Mouse (Mus musculus): ENCODE results near the gene Mmp9. TPM values are rescaled to one million over a fixed set of nuclear protein-coding genes. Genes with fewer than 3 reads are reported as not detected.

The Mmp9 gene
- polyA plus RNA-seq (2015; fragmentation: Nextera tagmentation; extraction: Ambion mirVana) = 5.9 and 10.2 TPM in 2 replicates

DNA sequence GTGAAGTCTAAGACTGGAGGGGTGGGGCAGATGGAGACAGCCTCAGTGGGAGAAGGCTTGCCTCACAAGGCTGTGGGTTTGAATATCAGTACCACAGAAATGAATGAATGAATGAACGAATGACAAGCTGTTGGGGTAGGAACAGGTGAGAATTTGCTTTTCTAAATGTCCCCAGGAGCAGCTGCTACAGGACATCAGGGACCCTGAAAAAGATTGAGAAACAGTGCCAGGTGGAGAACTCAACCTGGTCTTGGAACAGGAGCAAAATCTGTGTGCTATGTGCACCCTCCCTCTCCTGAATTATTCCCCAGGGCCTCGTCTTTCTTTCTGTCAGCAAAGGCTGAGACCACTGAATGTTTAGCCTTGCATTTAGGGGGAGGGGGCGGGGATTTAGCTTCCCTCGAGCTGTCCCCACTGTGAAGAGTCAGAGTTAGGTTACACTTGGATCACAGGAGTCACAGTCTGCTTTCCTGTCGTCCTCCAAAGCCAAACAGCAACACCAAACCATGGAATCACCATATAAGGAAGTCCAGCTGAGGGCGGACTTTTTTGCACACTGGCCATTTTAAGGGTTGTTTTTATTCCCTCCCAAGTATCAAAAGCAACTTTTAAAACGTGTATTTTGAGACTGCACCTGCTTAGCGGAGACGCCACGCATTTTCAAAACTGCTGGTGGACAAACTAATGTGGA is at the start of gene Mmp9:
Gene Mmp9 (plus strand): TSS at position 641 of the 691 bp plus-strand sequence.
- WGBS (ENCODE audit: insufficient replicate concordance) = 20% methylated on average over 10 of the region's 10 CpGs
- Histone ChIP-seq H3K36me3 (replicated peaks) (no peaks in the 10 kb centered on the region), H3K9ac (no peak within 1 kb of the TSS), H3K4me3 (replicated peaks) (no peak within 1 kb of the TSS), H3K4me2 (no peak within 1 kb of the TSS; the same call in 1 of the 2 replicates), H3K4me1 (replicated peaks) (peaks cover 16% of the 10 kb centered on the region), H3K9me3 (replicated peaks) (no peaks in the 10 kb centered on the region), H3K27ac (replicated peaks) (no peak within 1 kb of the TSS), H3K27me3 (peaks cover 86% of the 10 kb centered on the region)
- ATAC-seq (ENCODE audit: insufficient read depth) = no peak

DNA sequence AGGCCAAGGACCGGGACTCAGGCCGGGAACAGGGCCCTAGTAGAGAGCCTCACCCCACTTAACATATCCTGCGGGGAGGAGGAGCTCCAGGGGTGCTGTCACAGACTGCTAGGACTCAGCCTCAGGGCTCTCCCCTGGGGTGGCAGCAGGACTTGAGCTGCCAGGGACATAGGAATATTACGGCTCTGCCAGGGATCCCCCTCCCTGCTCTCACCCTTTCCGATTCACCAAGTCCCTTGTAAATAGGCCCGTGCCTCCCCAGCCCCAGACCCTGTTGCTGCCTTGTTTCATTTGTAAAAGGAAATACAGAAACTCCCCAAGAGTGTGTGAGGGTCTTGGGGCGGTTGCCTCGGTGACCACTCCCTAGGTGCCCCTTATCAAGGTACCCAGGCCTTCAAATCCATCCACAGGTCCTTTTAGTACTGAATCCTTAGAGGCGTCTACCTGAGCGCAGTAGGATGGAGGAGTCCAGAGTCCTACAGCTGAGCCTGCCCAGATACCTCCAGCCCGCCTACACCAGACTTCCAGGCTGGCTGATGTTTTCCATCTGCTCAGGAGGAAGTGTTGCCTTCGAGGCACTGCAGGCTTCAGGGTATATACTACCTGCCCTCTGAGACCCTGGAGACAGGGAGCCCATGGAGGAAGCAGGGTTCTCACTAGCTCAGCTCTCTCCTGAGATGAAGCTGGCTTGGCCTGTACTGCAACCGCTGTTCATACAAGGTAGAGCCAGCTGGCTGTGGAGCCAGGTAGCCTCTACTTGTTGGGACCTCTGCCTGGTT is 49.3 kb upstream of the Mmp9 start:
- H3K4me1 ChIP-seq (replicated peaks) = no peaks in the 10 kb centered on the region
- no peak overlapping the region for H3K4me2 ChIP-seq
- no peak overlapping the region for H3K27ac ChIP-seq (replicated peaks)
- no peak overlapping the region for H3K9ac ChIP-seq
- H3K36me3 ChIP-seq (replicated peaks) = peaks cover 100% of the 10 kb centered on the region
- H3K27me3 ChIP-seq = no peaks in the 10 kb centered on the region
- H3K4me3 ChIP-seq (replicated peaks) = no peak overlapping the region
- ATAC-seq (ENCODE audit: insufficient read depth) = no peak
- no peaks in the 10 kb centered on the region; the same call in 1 of the 2 replicates for H3K9me3 ChIP-seq (replicated peaks)
- WGBS (ENCODE audit: insufficient replicate concordance) = 80% methylated on average over 13 of the region's 13 CpGs

DNA sequence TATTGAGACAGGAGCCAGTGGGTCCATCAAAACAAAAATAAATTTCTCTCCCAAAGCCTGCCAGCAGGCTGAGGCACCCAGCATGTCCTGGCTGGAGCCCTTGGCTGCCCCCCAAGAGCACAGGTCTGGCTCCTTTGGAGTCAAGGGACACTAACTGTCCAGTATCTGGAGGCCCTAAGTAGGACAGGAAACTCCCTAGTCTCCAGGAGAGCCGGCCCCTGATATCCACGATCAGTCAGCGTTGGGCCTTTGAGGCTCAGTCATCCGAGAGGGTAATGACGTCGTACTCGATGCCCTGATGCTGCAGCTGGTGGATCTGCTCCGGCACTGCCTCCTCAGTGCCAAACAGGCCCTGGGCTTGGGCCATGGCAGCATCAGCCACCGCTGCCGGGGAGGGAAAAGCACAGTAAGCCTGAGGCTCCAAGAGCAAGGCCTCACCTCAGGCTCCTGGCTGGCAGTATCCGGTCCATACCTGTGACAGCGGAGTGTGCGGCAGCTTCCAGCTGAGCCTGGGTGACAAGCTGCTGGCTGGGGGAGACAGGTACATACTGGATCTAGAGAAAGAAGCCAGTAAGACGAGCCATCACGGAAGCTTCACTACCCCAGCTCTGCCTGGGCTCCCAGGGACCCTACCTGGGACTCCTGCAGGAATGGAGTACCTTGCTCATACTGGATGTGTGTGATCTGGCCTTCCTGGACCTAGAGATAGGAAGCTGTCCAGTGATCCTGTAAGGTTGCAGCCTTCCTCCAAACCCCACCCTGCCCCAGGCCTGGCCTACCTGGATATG is 48.5 kb upstream of the Mmp9 start:
- no peak overlapping the region for H3K27ac ChIP-seq (replicated peaks)
- H3K4me3 ChIP-seq (replicated peaks) = no peak overlapping the region
- H3K9me3 ChIP-seq (replicated peaks) = no peaks in the 10 kb centered on the region; the same call in 1 of the 2 replicates
- no peaks in the 10 kb centered on the region for H3K4me1 ChIP-seq (replicated peaks)
- H3K4me2 ChIP-seq = no peak overlapping the region
- no peak for ATAC-seq (ENCODE audit: insufficient read depth)
- peaks cover 99% of the 10 kb centered on the region for H3K36me3 ChIP-seq (replicated peaks)
- no peak overlapping the region for H3K9ac ChIP-seq
- no peaks in the 10 kb centered on the region for H3K27me3 ChIP-seq
- WGBS (ENCODE audit: insufficient replicate concordance) = 90% methylated on average over 15 of the region's 15 CpGs

DNA sequence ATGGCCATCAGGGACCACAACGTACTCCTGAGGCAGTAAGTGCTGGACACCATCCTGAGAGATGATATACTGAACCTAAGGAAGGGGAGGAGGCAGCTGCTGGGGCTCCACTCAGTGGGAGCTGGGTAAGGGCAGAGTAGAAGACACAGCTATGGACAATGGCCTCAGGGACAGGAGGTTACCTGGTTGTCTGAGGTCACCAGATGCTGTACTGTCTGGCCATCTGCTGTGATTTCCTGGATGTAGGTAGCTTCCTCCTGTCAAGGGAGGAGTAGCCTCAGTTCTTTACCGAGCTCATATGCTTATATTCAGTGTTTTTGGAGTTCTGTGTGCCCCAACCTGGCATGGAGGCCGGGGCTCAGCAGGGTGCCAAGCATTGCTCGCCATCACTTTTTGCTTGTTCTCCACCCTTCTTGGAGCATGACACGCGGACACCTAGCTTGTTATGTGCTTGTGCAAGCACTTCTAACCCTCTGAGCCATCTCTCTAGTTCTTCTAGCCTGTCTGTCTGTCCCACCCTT is 47.8 kb upstream of the Mmp9 start:
- no peak overlapping the region for H3K9ac ChIP-seq
- H3K4me2 ChIP-seq = no peak overlapping the region
- no peaks in the 10 kb centered on the region for H3K4me1 ChIP-seq (replicated peaks)
- H3K36me3 ChIP-seq (replicated peaks) = peaks cover 99% of the 10 kb centered on the region
- WGBS (ENCODE audit: insufficient replicate concordance) = 91% methylated on average over 6 of the region's 6 CpGs
- H3K4me3 ChIP-seq (replicated peaks) = no peak overlapping the region
- no peaks in the 10 kb centered on the region; the same call in 1 of the 2 replicates for H3K9me3 ChIP-seq (replicated peaks)
- no peak overlapping the region for H3K27ac ChIP-seq (replicated peaks)
- H3K27me3 ChIP-seq = no peaks in the 10 kb centered on the region
- no peak for ATAC-seq (ENCODE audit: insufficient read depth)

DNA sequence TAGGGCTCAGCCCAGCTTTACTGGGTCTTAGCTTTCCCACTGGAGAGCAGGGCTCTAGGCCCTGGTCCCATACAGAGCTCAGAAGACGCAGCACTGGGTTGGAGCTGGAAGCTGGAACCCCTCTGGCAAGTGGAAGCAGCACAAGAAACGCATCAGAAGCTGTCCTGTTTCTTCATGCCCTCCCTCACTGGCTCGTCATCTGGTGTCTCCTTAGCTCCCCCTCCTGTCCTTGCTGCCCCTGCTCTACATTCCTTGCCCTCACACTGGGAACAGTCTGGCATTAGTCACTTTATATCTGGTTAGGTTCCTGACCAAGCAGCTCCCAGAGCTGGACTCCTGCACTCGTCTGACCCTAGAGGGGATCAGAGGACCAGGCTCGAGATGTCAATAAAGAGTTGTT is 46.5 kb upstream of the Mmp9 start:
- Histone ChIP-seq H3K4me1 (replicated peaks) (no peaks in the 10 kb centered on the region), H3K9ac (no peak overlapping the region), H3K4me2 (no peak overlapping the region), H3K9me3 (replicated peaks) (no peaks in the 10 kb centered on the region; the same call in 1 of the 2 replicates), H3K36me3 (replicated peaks) (peaks cover 99% of the 10 kb centered on the region), H3K27me3 (no peaks in the 10 kb centered on the region), H3K4me3 (replicated peaks) (no peak overlapping the region), H3K27ac (replicated peaks) (no peak overlapping the region)
- 69% methylated on average over 5 of the region's 5 CpGs for WGBS (ENCODE audit: insufficient replicate concordance)
- ATAC-seq (ENCODE audit: insufficient read depth) = no peak

DNA sequence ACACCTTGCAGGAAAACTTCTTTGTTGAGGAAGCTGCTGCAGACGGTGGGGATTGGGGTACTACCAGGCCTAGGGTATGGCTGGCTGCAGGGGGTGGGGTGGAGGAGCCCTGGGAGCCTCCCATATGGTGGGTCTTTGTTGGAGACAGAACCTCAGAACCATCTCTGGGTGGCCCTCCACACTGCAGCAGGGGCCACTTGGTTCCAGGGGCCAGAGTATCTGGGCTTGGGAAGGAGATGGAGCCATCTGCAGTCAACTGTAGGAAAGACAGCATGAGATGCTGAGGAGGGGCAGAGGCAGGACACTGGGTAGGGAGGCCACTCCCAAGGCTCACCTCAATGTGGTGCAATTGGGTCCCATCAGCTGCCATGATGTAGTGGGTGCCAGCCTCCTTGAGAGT is 45.9 kb upstream of the Mmp9 start:
- H3K27ac ChIP-seq (replicated peaks) = no peak overlapping the region
- H3K36me3 ChIP-seq (replicated peaks) = peaks cover 99% of the 10 kb centered on the region
- H3K9ac ChIP-seq = no peak overlapping the region
- no peaks in the 10 kb centered on the region for H3K4me1 ChIP-seq (replicated peaks)
- no peaks in the 10 kb centered on the region; the same call in 1 of the 2 replicates for H3K9me3 ChIP-seq (replicated peaks)
- no peak for ATAC-seq (ENCODE audit: insufficient read depth)
- no peaks in the 10 kb centered on the region for H3K27me3 ChIP-seq
- H3K4me3 ChIP-seq (replicated peaks) = no peak overlapping the region
- no peak overlapping the region for H3K4me2 ChIP-seq
- 84% methylated on average over 1 of the region's 1 CpGs for WGBS (ENCODE audit: insufficient replicate concordance)

DNA sequence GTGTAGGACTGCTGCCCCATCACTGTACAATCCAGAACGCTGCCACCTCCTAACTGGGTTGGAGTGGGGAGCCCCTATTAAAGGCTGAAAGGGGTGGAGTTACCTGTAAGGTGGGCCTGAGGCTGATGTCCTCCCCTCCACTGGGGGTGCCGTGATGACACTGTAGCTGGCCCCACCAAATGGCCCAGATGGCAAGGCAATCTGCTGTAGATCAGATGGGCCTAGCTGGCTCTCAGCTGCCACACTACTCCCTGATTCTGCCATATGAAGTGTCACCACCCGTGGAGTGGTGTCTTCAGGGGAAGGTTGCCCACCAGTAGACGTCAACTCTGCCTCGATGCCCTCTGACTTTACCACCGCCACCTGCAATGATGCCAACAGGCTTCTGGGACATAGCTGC is 44.7 kb upstream of the Mmp9 start:
- Histone ChIP-seq H3K27ac (replicated peaks) (no peak overlapping the region), H3K27me3 (no peaks in the 10 kb centered on the region), H3K9me3 (replicated peaks) (no peaks in the 10 kb centered on the region; the same call in 1 of the 2 replicates), H3K4me3 (replicated peaks) (no peak overlapping the region), H3K9ac (no peak overlapping the region), H3K4me1 (replicated peaks) (no peaks in the 10 kb centered on the region), H3K36me3 (replicated peaks) (peaks cover 99% of the 10 kb centered on the region), H3K4me2 (no peak overlapping the region)
- WGBS (ENCODE audit: insufficient replicate concordance) = 87% methylated on average over 6 of the region's 6 CpGs
- no peak for ATAC-seq (ENCODE audit: insufficient read depth)

DNA sequence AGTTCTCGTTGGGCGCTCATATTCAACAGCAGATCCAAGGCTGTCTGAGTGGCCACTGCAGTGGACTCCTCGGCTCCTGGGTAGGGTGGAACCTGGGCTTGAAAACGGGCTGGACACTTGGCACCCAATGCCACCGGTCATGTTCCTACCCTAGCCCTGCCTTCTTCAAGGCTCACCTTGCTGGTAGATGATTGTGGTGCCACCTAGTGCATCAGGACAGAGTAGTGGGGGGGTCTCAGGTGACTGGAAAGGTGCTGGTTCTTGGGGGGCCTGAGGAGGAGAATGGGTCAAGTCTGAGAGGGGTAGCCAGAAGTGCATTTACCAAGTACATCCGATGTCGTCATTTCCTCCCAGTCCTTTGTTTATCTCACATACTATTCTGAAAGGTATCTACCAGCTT is 42.6 kb upstream of the Mmp9 start:
- Histone ChIP-seq H3K4me3 (replicated peaks) (no peak overlapping the region), H3K9ac (no peak overlapping the region), H3K36me3 (replicated peaks) (peaks cover 99% of the 10 kb centered on the region), H3K4me1 (replicated peaks) (no peaks in the 10 kb centered on the region), H3K27ac (replicated peaks) (no peak overlapping the region), H3K9me3 (replicated peaks) (no peaks in the 10 kb centered on the region; the same call in 1 of the 2 replicates), H3K4me2 (no peak overlapping the region), H3K27me3 (no peaks in the 10 kb centered on the region)
- 86% methylated on average over 7 of the region's 7 CpGs for WGBS (ENCODE audit: insufficient replicate concordance)
- ATAC-seq (ENCODE audit: insufficient read depth) = no peak

DNA sequence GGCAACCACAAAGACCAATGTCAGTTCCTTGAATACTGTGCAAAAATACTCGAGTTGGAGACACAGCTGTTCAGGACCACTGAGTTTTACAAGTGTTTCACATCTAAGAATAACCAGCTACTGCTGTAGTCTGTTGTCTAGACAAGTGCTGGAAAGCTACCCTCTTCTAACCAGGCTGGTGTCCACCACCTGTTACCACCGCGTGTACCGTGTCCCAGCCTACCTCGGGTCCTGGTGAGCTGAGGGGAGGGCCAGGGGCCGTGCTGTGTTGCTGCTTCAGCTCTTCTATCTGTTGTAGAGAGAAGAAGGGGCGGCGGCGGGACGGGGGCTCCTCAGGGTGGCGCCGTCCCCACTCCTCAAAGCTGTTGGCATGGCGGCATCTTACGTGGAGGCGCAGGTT is 41.5 kb upstream of the Mmp9 start:
- peaks cover 98% of the 10 kb centered on the region for H3K36me3 ChIP-seq (replicated peaks)
- WGBS (ENCODE audit: insufficient replicate concordance) = 86% methylated on average over 15 of the region's 15 CpGs
- no peak overlapping the region for H3K4me2 ChIP-seq
- H3K4me3 ChIP-seq (replicated peaks) = no peak overlapping the region
- no peak overlapping the region for H3K9ac ChIP-seq
- no peaks in the 10 kb centered on the region; the same call in 1 of the 2 replicates for H3K9me3 ChIP-seq (replicated peaks)
- H3K27ac ChIP-seq (replicated peaks) = no peak overlapping the region
- H3K4me1 ChIP-seq (replicated peaks) = no peaks in the 10 kb centered on the region
- no peak for ATAC-seq (ENCODE audit: insufficient read depth)
- H3K27me3 ChIP-seq = no peaks in the 10 kb centered on the region

DNA sequence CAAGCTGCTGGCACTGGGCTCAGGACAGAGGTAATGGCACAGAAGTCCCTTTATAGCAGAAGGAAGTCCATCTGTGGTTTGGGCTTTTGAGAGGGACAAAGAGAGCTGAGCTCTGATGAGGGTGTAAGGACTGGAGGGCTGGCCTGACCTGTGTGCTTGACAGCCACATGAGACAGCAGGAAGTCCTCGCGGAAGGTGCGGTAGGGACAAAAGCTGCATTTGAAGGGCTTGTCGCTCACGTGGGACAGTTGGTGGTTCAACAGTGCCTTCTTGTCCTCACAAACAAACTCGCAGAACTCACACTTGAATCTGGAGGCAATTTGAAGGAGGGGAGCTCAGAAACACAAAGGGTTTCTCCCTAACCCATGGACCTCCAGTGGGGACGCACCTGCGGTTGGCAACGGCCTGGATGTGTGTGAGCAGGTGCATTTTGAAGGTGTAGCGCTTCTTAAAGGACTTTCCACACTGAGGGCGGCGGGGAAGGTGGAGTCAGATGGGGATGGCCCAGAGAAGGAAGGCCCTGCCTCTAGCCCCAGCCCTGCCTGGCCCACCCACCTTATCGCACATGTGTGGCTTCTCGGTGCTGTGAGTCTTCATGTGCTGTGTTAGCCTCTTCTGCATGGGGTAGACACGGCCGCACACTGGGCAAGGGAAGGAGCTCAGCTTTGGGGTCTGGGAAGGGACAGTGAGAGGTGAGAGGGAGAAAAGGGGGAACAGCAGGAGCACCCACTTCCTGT is 40.7 kb upstream of the Mmp9 start:
- no peaks in the 10 kb centered on the region for H3K4me1 ChIP-seq (replicated peaks)
- no peak overlapping the region for H3K27ac ChIP-seq (replicated peaks)
- ATAC-seq (ENCODE audit: insufficient read depth) = no peak
- 81% methylated on average over 16 of the region's 16 CpGs for WGBS (ENCODE audit: insufficient replicate concordance)
- H3K4me3 ChIP-seq (replicated peaks) = no peak overlapping the region
- H3K36me3 ChIP-seq (replicated peaks) = peaks cover 98% of the 10 kb centered on the region
- H3K27me3 ChIP-seq = no peaks in the 10 kb centered on the region
- no peaks in the 10 kb centered on the region; the same call in 1 of the 2 replicates for H3K9me3 ChIP-seq (replicated peaks)
- no peak overlapping the region for H3K9ac ChIP-seq
- H3K4me2 ChIP-seq = no peak overlapping the region
